22 mouse cellular contexts compared by ENCODE assay signal in genomic region chr19:38133986-38134385, GRCm38 (mm10). TPM values are rescaled to one million over a fixed set of nuclear protein-coding genes. Genes with fewer than 3 reads are reported as not detected.
DNase-seq lines count a peak whose midpoint lies in the region; ATAC-seq and TF ChIP-seq lines count a peak whose summit lies in the region.
"Had no signal": no experiment of that assay in that cellular context is flagged by ENCODE, and none has a peak within 500 bp of the region (broad histone marks: within the 10 kb centered on the region; RNA-seq: fewer than 3 reads in every experiment).

No protein-coding gene starts in this region.

- no peak for TF ChIP-seq CTCF in CH12.LX (conservative IDR thresholded peaks at IDR 0.05 in 1 of 2, IDR thresholded peaks at IDR 0.05 in 1 of 2; ENCODE audit: low read depth in 2 of 2, low read length in 2 of 2)
- TF ChIP-seq CTCF in liver, adult 2 months (IDR thresholded peaks at IDR 0.05; ENCODE audit: low read depth, low read length) = no peak
- no peak for TF ChIP-seq CTCF in lung, postnatal 0 days (IDR thresholded peaks at IDR 0.05)

- H3K4me3 ChIP-seq in heart, embryonic 14.5 days (ENCODE audit: control insufficient read depth in 1 of 2, insufficient read depth in 1 of 2, low read depth in 1 of 2, low read length in 2 of 2) = no peak overlapping the region
- H3K4me3 ChIP-seq in CH12.LX (replicated peaks in 1 of 3; ENCODE audit: low read depth in 2 of 3, low read length in 2 of 3, poor library complexity in 1 of 3) = no peak overlapping the region
- H3K4me3 ChIP-seq in liver, adult 2 months (ENCODE audit: insufficient read depth, low read depth, low read length) = no peak overlapping the region
- H3K4me3 ChIP-seq in stomach, embryonic 14.5 days (ENCODE audit: low read depth, low read length) = no peak overlapping the region
- H3K4me3 ChIP-seq in lung, postnatal 0 days (ENCODE audit: low read depth, low read length) = no peak overlapping the region
- H3K4me3 ChIP-seq: forebrain, embryonic 15.5 days; midbrain, embryonic 13.5 days had no signal

- WGBS in heart, embryonic 14.5 days = 13% methylated on average over 11 of the region's 11 CpGs
- WGBS in liver, adult 2 months = 12% methylated on average over 11 of the region's 11 CpGs
- 28% methylated on average over 11 of the region's 11 CpGs for WGBS in stomach, embryonic 14.5 days
- 34% methylated on average over 11 of the region's 11 CpGs for WGBS in lung, postnatal 0 days

- no peak for TF ChIP-seq RAD21 in CH12.LX (IDR thresholded peaks at IDR 0.05; ENCODE audit: low read depth, low read length)

- in situ Hi-C loops in CH12.LX (cut with MboI; ENCODE audit: low pct_ligation_motif_present, low pct_unique_long_range_greater_than_20kb, low sequenced_read_pairs) = no loop called here

- H3K36me3 ChIP-seq in heart, embryonic 14.5 days (ENCODE audit: control insufficient read depth, insufficient read depth, low read length) = no peaks in the 10 kb centered on the region
- H3K36me3 ChIP-seq in CH12.LX (replicated peaks in 1 of 2; ENCODE audit: control insufficient read depth in 1 of 2, insufficient read depth in 1 of 2, low read length in 1 of 2) = no peaks in the 10 kb centered on the region
- no peaks in the 10 kb centered on the region for H3K36me3 ChIP-seq in liver, adult 2 months (ENCODE audit: control insufficient read depth, insufficient read depth, low read length)
- no peaks in the 10 kb centered on the region for H3K36me3 ChIP-seq in stomach, embryonic 14.5 days (ENCODE audit: control insufficient read depth, insufficient read depth, low read length)
- no peaks in the 10 kb centered on the region for H3K36me3 ChIP-seq in lung, postnatal 0 days (ENCODE audit: insufficient read depth, low read length)
- H3K36me3 ChIP-seq: forebrain, embryonic 15.5 days; midbrain, embryonic 13.5 days had no signal

- no peak for TF ChIP-seq EP300 in CH12.LX (IDR thresholded peaks at IDR 0.05; ENCODE audit: low read length)
- TF ChIP-seq EP300 in lung, postnatal 0 days (IDR thresholded peaks at IDR 0.05) = no peak

- peak overlapping the region; percentile 25; the same call in 1 of the 2 replicates for H3K9ac ChIP-seq in heart, embryonic 14.5 days (ENCODE audit: low read length)
- no peak overlapping the region for H3K9ac ChIP-seq in CH12.LX (ENCODE audit: insufficient read depth, low read depth)
- H3K9ac ChIP-seq in liver, adult 2 months (ENCODE audit: low read depth, low read length) = no peak overlapping the region
- H3K9ac ChIP-seq in stomach, embryonic 14.5 days (replicated peaks; ENCODE audit: low read depth, low read length) = no peak overlapping the region
- H3K9ac ChIP-seq in lung, postnatal 0 days (replicated peaks; ENCODE audit: low read depth) = no peak overlapping the region
- H3K9ac ChIP-seq: forebrain, embryonic 15.5 days; midbrain, embryonic 13.5 days had no signal

- 0 out of 2 replicates have a peak, but pooled peaks cover 3% of the 10 kb centered on the region for H3K27me3 ChIP-seq in heart, embryonic 14.5 days (ENCODE audit: control insufficient read depth, insufficient read depth, low read length)
- H3K27me3 ChIP-seq in CH12.LX (replicated peaks) = no peaks in the 10 kb centered on the region
- no peaks in the 10 kb centered on the region for H3K27me3 ChIP-seq in liver, adult 2 months (ENCODE audit: control insufficient read depth, insufficient read depth, low read length)
- no peaks in the 10 kb centered on the region for H3K27me3 ChIP-seq in stomach, embryonic 14.5 days (ENCODE audit: control insufficient read depth, insufficient read depth, low read length)
- no peaks in the 10 kb centered on the region for H3K27me3 ChIP-seq in lung, postnatal 0 days (replicated peaks; ENCODE audit: insufficient read depth, low read length)
- H3K27me3 ChIP-seq: forebrain, embryonic 15.5 days; midbrain, embryonic 13.5 days had no signal

- TF ChIP-seq POLR2A in CH12.LX (IDR thresholded peaks at IDR 0.05; ENCODE audit: low read depth, low read length) = no peak
- TF ChIP-seq POLR2A in liver, adult 2 months (IDR thresholded peaks at IDR 0.05; ENCODE audit: extremely low read depth, insufficient read depth, low read length) = no peak

- no peak; the same call in 1 of the 2 replicates for ATAC-seq in heart, embryonic 14.5 days (ENCODE audit: insufficient number of reproducible peaks, insufficient read depth, low FRiP score, low read depth)
- ATAC-seq in stomach, embryonic 14.5 days (ENCODE audit: insufficient number of reproducible peaks, insufficient read depth, low FRiP score, low read depth) = peak; percentile 56
- ATAC-seq in granulocyte monocyte progenitor cell, adult 5-6 weeks (replicated peaks; ENCODE audit: poor library complexity, severe bottlenecking) = no peak
- ATAC-seq in lung, postnatal 0 days = no peak
- ATAC-seq: forebrain, embryonic 15.5 days; midbrain, embryonic 13.5 days had no signal

- H3K4me2 ChIP-seq in heart, embryonic 14.5 days (ENCODE audit: low read length) = no peak overlapping the region
- no peak overlapping the region for H3K4me2 ChIP-seq in CH12.LX (ENCODE audit: insufficient read depth, low read depth, poor library complexity, severe bottlenecking)
- no peak overlapping the region for H3K4me2 ChIP-seq in stomach, embryonic 14.5 days (replicated peaks; ENCODE audit: low read depth, low read length)
- H3K4me2 ChIP-seq in lung, postnatal 0 days (replicated peaks; ENCODE audit: low read depth, low read length) = no peak overlapping the region
- H3K4me2 ChIP-seq: forebrain, embryonic 15.5 days; midbrain, embryonic 13.5 days had no signal

- H3K9me3 ChIP-seq in heart, embryonic 14.5 days (ENCODE audit: control insufficient read depth, low read length) = no peaks in the 10 kb centered on the region
- H3K9me3 ChIP-seq in CH12.LX (replicated peaks; ENCODE audit: low read length) = no peaks in the 10 kb centered on the region
- H3K9me3 ChIP-seq in stomach, embryonic 14.5 days (ENCODE audit: control insufficient read depth, low read depth, low read length) = no peaks in the 10 kb centered on the region
- H3K9me3 ChIP-seq in lung, postnatal 0 days (ENCODE audit: low read length) = no peaks in the 10 kb centered on the region
- H3K9me3 ChIP-seq: forebrain, embryonic 15.5 days; midbrain, embryonic 13.5 days had no signal

- DNase-seq in heart, adult 9 months (ENCODE audit: low spot score in 2 of 2) = no peak
- DNase-seq in CH12.LX (ENCODE audit: extremely low read depth) = no peak
- peak; percentile 67 for DNase-seq in liver, adult 2 months (ENCODE audit: extremely low read depth, low read depth, low spot score)
- no peak for DNase-seq in cerebellum, adult 9-10 months
- DNase-seq in lung, postnatal 0 days (ENCODE audit: low spot score) = no peak
- DNase-seq: adrenal gland, adult 8-10 months; cerebellum, adult 18-20 months; kidney, postnatal 4 days; lung, adult 18-20 months; right cerebral cortex, postnatal 25 days had no signal

- H3K4me1 ChIP-seq in heart, embryonic 14.5 days (ENCODE audit: control insufficient read depth in 2 of 2, insufficient read depth in 2 of 2, low read length in 2 of 2) = peaks cover 6% of the 10 kb centered on the region in 2 experiments; a peak in 3 of 4 replicates
- peaks cover 6% of the 10 kb centered on the region in 2 experiments for H3K4me1 ChIP-seq in CH12.LX (ENCODE audit: control insufficient read depth in 1 of 2, insufficient read depth in 2 of 2)
- peaks cover 10% of the 10 kb centered on the region for H3K4me1 ChIP-seq in liver, adult 2 months (ENCODE audit: control insufficient read depth, insufficient read depth, low read length)
- no peaks in the 10 kb centered on the region for H3K4me1 ChIP-seq in stomach, embryonic 14.5 days (ENCODE audit: control insufficient read depth, insufficient read depth, low read length)
- H3K4me1 ChIP-seq in lung, postnatal 0 days (ENCODE audit: insufficient read depth, low read depth, low read length) = no peaks in the 10 kb centered on the region
- H3K4me1 ChIP-seq: forebrain, embryonic 15.5 days; midbrain, embryonic 13.5 days had no signal

- dilution Hi-C loops in CH12.LX (cut with MboI; ENCODE audit: extremely low pct_ligation_motif_present, extremely low pct_unique_long_range_greater_than_20kb, low sequenced_read_pairs) = no loop called here

- H3K79me2 ChIP-seq in CH12.LX (replicated peaks; ENCODE audit: control insufficient read depth, extremely low read depth, insufficient read depth, poor library complexity, severe bottlenecking) = no peaks in the 10 kb centered on the region
- H3K79me2 ChIP-seq in liver, adult 2 months (ENCODE audit: control insufficient read depth, insufficient read depth, low read length) = no peaks in the 10 kb centered on the region

- no peak overlapping the region for H3K27ac ChIP-seq in heart, embryonic 14.5 days (replicated peaks in 1 of 2; ENCODE audit: control insufficient read depth in 1 of 2, insufficient read depth in 1 of 2, low read depth in 2 of 2, low read length in 2 of 2)
- H3K27ac ChIP-seq in CH12.LX (ENCODE audit: insufficient read depth, low read depth) = no peak overlapping the region
- H3K27ac ChIP-seq in liver, adult 2 months (replicated peaks; ENCODE audit: insufficient read depth, low read depth, low read length) = no peak overlapping the region
- H3K27ac ChIP-seq in stomach, embryonic 14.5 days (ENCODE audit: low read length) = no peak overlapping the region
- H3K27ac ChIP-seq in lung, postnatal 0 days (ENCODE audit: low read length) = no peak overlapping the region
- H3K27ac ChIP-seq: forebrain, embryonic 15.5 days; macrophage; midbrain, embryonic 13.5 days had no signal

RNA-seq across cellular contexts. Expression of gene Pde6c, which starts 1.4 kb away (rescaled TPM):
- polyA plus RNA-seq in heart, embryonic 14.5 days (2014; fragmentation: Nextera tagmentation; extraction: Ambion mirVana) = not detected in 2 replicates
- total RNA-seq in CH12.LX (2012; rRNA removed) = not detected in 2 replicates
- not detected in 2 replicates for total RNA-seq in CH12.LX (2014; rRNA removed)
- not detected in 2 replicates for polyA plus RNA-seq in CH12.LX (2012; ENCODE audit: insufficient read length, low read depth)
- total RNA-seq in liver, adult 2 months (2014; rRNA removed) = 1.0 and 2.1 TPM in 2 replicates
- 0.09 TPM in 1 of 2 replicates, not detected in the other for polyA plus RNA-seq in liver, adult 2 months (2012; rRNA removed)
- 0.15 and 0.27 TPM in 2 replicates for polyA plus RNA-seq in stomach, embryonic 14.5 days (2014; fragmentation: Nextera tagmentation; extraction: Ambion mirVana)
- not detected in 2 replicates for total RNA-seq in granulocyte monocyte progenitor cell, adult 5-6 weeks (2014; fragmentation: Nextera tagmentation)
- not detected in 2 replicates for total RNA-seq in granulocyte monocyte progenitor cell, adult 5-6 weeks (2017)
- not detected in 2 replicates for polyA plus RNA-seq in lung, postnatal 0 days (2015; fragmentation: Nextera tagmentation; extraction: Ambion mirVana)
- total RNA-seq: adrenal gland, adult 8-10 months; ES-E14; heart, postnatal 25 days had no signal
- polyA plus RNA-seq: gonadal fat pad, adult 2 months; macrophage; neural tube, embryonic 11.5 days had no signal

RNA-seq across cellular contexts. Expression of gene Rbp4, which starts 8.9 kb away (rescaled TPM):
- 0.77 and 0.81 TPM in 2 replicates for polyA plus RNA-seq in heart, embryonic 14.5 days (2014; fragmentation: Nextera tagmentation; extraction: Ambion mirVana)
- total RNA-seq in CH12.LX (2012; rRNA removed) (0.13 TPM in 1 of 2 replicates, not detected in the other), CH12.LX (2014; rRNA removed) (not detected in 2 replicates)
- polyA plus RNA-seq in CH12.LX (2012; ENCODE audit: insufficient read length, low read depth) = not detected in 2 replicates
- total RNA-seq in liver, adult 2 months (2014; rRNA removed) = 2,479 and 2,762 TPM in 2 replicates
- 5,105 and 5,134 TPM in 2 replicates for polyA plus RNA-seq in liver, adult 2 months (2012; rRNA removed)
- 19.9 and 21.4 TPM in 2 replicates for polyA plus RNA-seq in stomach, embryonic 14.5 days (2014; fragmentation: Nextera tagmentation; extraction: Ambion mirVana)
- total RNA-seq in granulocyte monocyte progenitor cell, adult 5-6 weeks (2014; fragmentation: Nextera tagmentation) = not detected in 2 replicates
- total RNA-seq in granulocyte monocyte progenitor cell, adult 5-6 weeks (2017) = not detected in 2 replicates
- 20.1 and 25.0 TPM in 2 replicates for polyA plus RNA-seq in lung, postnatal 0 days (2015; fragmentation: Nextera tagmentation; extraction: Ambion mirVana)
- polyA plus RNA-seq: macrophage had no signal

RNA-seq across cellular contexts. Expression of gene Ffar4, which starts 37.1 kb away (rescaled TPM):
- polyA plus RNA-seq in heart, embryonic 14.5 days (2014; fragmentation: Nextera tagmentation; extraction: Ambion mirVana) = not detected in 2 replicates
- not detected in 2 replicates for total RNA-seq in CH12.LX (2012; rRNA removed)
- not detected in 2 replicates for total RNA-seq in CH12.LX (2014; rRNA removed)
- polyA plus RNA-seq in CH12.LX (2012; ENCODE audit: insufficient read length, low read depth) = not detected in 2 replicates
- total RNA-seq in liver, adult 2 months (2014; rRNA removed) = 0.09 and 0.13 TPM in 2 replicates
- 0.58 and 0.83 TPM in 2 replicates for polyA plus RNA-seq in liver, adult 2 months (2012; rRNA removed)
- 4.3 and 6.2 TPM in 2 replicates for polyA plus RNA-seq in stomach, embryonic 14.5 days (2014; fragmentation: Nextera tagmentation; extraction: Ambion mirVana)
- total RNA-seq in granulocyte monocyte progenitor cell, adult 5-6 weeks (2014; fragmentation: Nextera tagmentation) = not detected in 2 replicates
- total RNA-seq in granulocyte monocyte progenitor cell, adult 5-6 weeks (2017) = 0.47 TPM in 1 of 2 replicates, not detected in the other
- 7.2 and 8.9 TPM in 2 replicates for polyA plus RNA-seq in lung, postnatal 0 days (2015; fragmentation: Nextera tagmentation; extraction: Ambion mirVana)
- total RNA-seq: layer of hippocampus, postnatal 14 days; left cerebral cortex, postnatal 14 days had no signal
- polyA plus RNA-seq: macrophage; midbrain, embryonic 13.5 days; neural tube, embryonic 11.5 days had no signal

Comparison
In these comparisons a context has a peak if more than half of its experiments do, and no peak if none do; other contexts are left out.
1. RNA of gene Rbp4, which starts 8.9 kb away (polyA plus RNA-seq): 5,105 to 5,134 TPM in liver, adult 2 months; 20.1 to 25.0 TPM in lung, postnatal 0 days, 19.9 to 21.4 TPM in stomach, embryonic 14.5 days, 0.77 to 0.81 TPM in heart, embryonic 14.5 days and not detected in CH12.LX; every median in the first group is over 100 times any median in the second.